Mouse (Mus musculus): ENCODE data around the gene Spata46. TPM values are rescaled to one million over a fixed set of nuclear protein-coding genes. Genes with fewer than 3 reads are reported as not detected.
A peak's percentile ranks its signal among the peaks of the same experiment; 100 is the strongest.

Gene Spata46
- not detected for total RNA-seq (2022)

- no peak for DNase-seq (ENCODE audit: low spot score in 2 of 2)
Observed at GRCm38 (mm10) chr1:170308503-170308902, at the start of gene Spata46. Gene Spata46, plus strand, starts transcription at chr1:170308803.

GRCm38 (mm10) chr1:170270281-170270680, 38.3 kb upstream of the Spata46 start:
- DNase-seq (ENCODE audit: low spot score in 2 of 2) = no peak

- no peak for DNase-seq (ENCODE audit: low spot score in 2 of 2)
Observed at GRCm38 (mm10) chr1:170270696-170271095, 37.9 kb upstream of the Spata46 start.

- no peak for DNase-seq (ENCODE audit: low spot score in 2 of 2)
Observed at GRCm38 (mm10) chr1:170273252-170273651, 35.4 kb upstream of the Spata46 start.

GRCm38 (mm10) chr1:170277016-170277415, 31.6 kb upstream of the Spata46 start, which contains the start of gene Sh2d1b1:
Gene Sh2d1b1, plus strand, starts transcription at chr1:170277320.
- no peak for DNase-seq (ENCODE audit: low spot score in 2 of 2)

- DNase-seq (ENCODE audit: low spot score in 2 of 2) = no peak
Observed at GRCm38 (mm10) chr1:170282415-170283129, 26.0 kb upstream of the Spata46 start.

- DNase-seq (ENCODE audit: low spot score in 2 of 2) = peak; percentile 33 to 36
Observed at GRCm38 (mm10) chr1:170292239-170292951, 16.2 kb upstream of the Spata46 start.

GRCm38 (mm10) chr1:170293257-170293656, 15.3 kb upstream of the Spata46 start:
- no peak for DNase-seq (ENCODE audit: low spot score in 2 of 2)

- peak in 1 of 2 experiments; percentile 33 for DNase-seq (ENCODE audit: low spot score in 2 of 2)
Observed at GRCm38 (mm10) chr1:170294786-170295570, 13.6 kb upstream of the Spata46 start.

GRCm38 (mm10) chr1:170299496-170299895, 9.1 kb upstream of the Spata46 start:
- DNase-seq (ENCODE audit: low spot score in 2 of 2) = no peak

GRCm38 (mm10) chr1:170301686-170302085, 6.9 kb upstream of the Spata46 start:
- peak in 1 of 2 experiments; percentile 2 for DNase-seq (ENCODE audit: low spot score in 2 of 2)

GRCm38 (mm10) chr1:170302456-170302855, 6.1 kb upstream of the Spata46 start:
- peak in 1 of 2 experiments; percentile 1 for DNase-seq (ENCODE audit: low spot score in 2 of 2)

- DNase-seq (ENCODE audit: low spot score in 2 of 2) = no peak
Observed at GRCm38 (mm10) chr1:170303103-170303502, 5.5 kb upstream of the Spata46 start.

GRCm38 (mm10) chr1:170305002-170305401, 3.6 kb upstream of the Spata46 start:
- no peak for DNase-seq (ENCODE audit: low spot score in 2 of 2)

- no peak for DNase-seq (ENCODE audit: low spot score in 2 of 2)
Observed at GRCm38 (mm10) chr1:170306232-170306631, 2.4 kb upstream of the Spata46 start, which contains the start of gene Gm7694. Gene Gm7694, minus strand, starts transcription at chr1:170306332.

- no peak for DNase-seq (ENCODE audit: low spot score in 2 of 2)
Observed at GRCm38 (mm10) chr1:170311431-170311830, 2.8 kb downstream of the Spata46 start.

GRCm38 (mm10) chr1:170322046-170322445, 13.4 kb downstream of the Spata46 start:
- DNase-seq (ENCODE audit: low spot score in 2 of 2) = no peak

GRCm38 (mm10) chr1:170323001-170323400, 14.4 kb downstream of the Spata46 start:
- no peak for DNase-seq (ENCODE audit: low spot score in 2 of 2)

GRCm38 (mm10) chr1:170324312-170324711, 15.7 kb downstream of the Spata46 start:
- no peak for DNase-seq (ENCODE audit: low spot score in 2 of 2)

- DNase-seq (ENCODE audit: low spot score in 2 of 2) = no peak
Observed at GRCm38 (mm10) chr1:170325277-170325676, 16.7 kb downstream of the Spata46 start.

GRCm38 (mm10) chr1:170331926-170332325, 23.3 kb downstream of the Spata46 start:
- no peak for DNase-seq (ENCODE audit: low spot score in 2 of 2)

- DNase-seq (ENCODE audit: low spot score in 2 of 2) = no peak
Observed at GRCm38 (mm10) chr1:170332775-170333174, 24.2 kb downstream of the Spata46 start.
